Mouse (Mus musculus) midbrain, postnatal 0 days (tissue): Measurements from ENCODE around the gene Manf. TPM values are rescaled to one million over a fixed set of nuclear protein-coding genes. Genes with fewer than 3 reads are reported as not detected.

Source experiments
- ATAC-seq: fragments of 200-750 bp; cut with Nextera tagmentation; 2 replicates; pipeline ENCODE4 v1.8.0; 2017; ENCODE audit warnings: moderate number of reproducible peaks, mild to moderate bottlenecking, moderate TSS enrichment, moderate library complexity; ENCODE audit not compliant: low FRiP score
- DNase-seq: peaks from one replicate; pipeline ENCODE4 v3.0.0-alpha.2; 2015; ENCODE audit warnings: low spot score
- H3K27ac ChIP-seq: fragments of 300-500 bp; sonication (generic); 2 replicates; pipeline ENCODE4 v1.5.1; 2014; ENCODE audit warnings: low read depth, mild to moderate bottlenecking, low read length, mixed read lengths
- H3K27me3 ChIP-seq: fragments of 300-500 bp; sonication (generic); 2 replicates; pipeline ENCODE4 v1.6.1; 2014; ENCODE audit warnings: low read length, control low read depth, mixed read lengths; ENCODE audit not compliant: insufficient read depth
- H3K36me3 ChIP-seq: fragments of 300-500 bp; sonication (generic); 2 replicates; pipeline ENCODE4 v1.6.1; 2014; ENCODE audit warnings: low read length, control low read depth, mixed read lengths; ENCODE audit not compliant: insufficient read depth
- H3K4me1 ChIP-seq: fragments of 300-500 bp; sonication (generic); 2 replicates; pipeline ENCODE4 v1.6.1; 2014; ENCODE audit warnings: mild to moderate bottlenecking, control low read depth, antibody characterized with exemption, low read length, mixed read lengths; ENCODE audit not compliant: insufficient read depth
- H3K4me2 ChIP-seq: fragments of 300-500 bp; sonication (generic); 2 replicates; pipeline ENCODE4 v1.6.1; 2014; ENCODE audit warnings: low read depth, mild to moderate bottlenecking, low read length, mixed read lengths; ENCODE audit not compliant: poor library complexity, severe bottlenecking
- H3K4me3 ChIP-seq: fragments of 300-500 bp; sonication (generic); 2 replicates; pipeline ENCODE4 v1.5.1; 2014; ENCODE audit warnings: low read depth, mild to moderate bottlenecking, low read length, moderate library complexity
- H3K9ac ChIP-seq: fragments of 300-500 bp; sonication (generic); replicated peaks from 2 replicates; pipeline ENCODE4 v1.6.1; 2014; ENCODE audit warnings: mild to moderate bottlenecking, low read length, moderate library complexity, mixed read lengths; ENCODE audit not compliant: poor library complexity, severe bottlenecking
- H3K9me3 ChIP-seq: fragments of 300-500 bp; sonication (generic); 2 replicates; pipeline ENCODE4 v1.6.1; 2016; ENCODE audit warnings: low read length, control low read depth
- CTCF ChIP-seq: IDR thresholded peaks from 2 replicates; pipeline ENCODE4 v1.5.1; 2016; ENCODE audit warnings: antibody characterized with exemption, mild to moderate bottlenecking
- WGBS: fragments of 180-500 bp; shearing (Covaris S2); extraction: QIAGEN DNeasy Blood & Tissue Kit; methylation state at CpG from one replicate; pipeline ENCODE4 v1.1.7; 2014; 5-methylcytosine and 5-hydroxymethylcytosine counted together
- polyA plus RNA-seq: library from polyadenylated mRNA; unstranded; fragments of >200 nt; fragmentation: Nextera tagmentation; extraction: Ambion mirVana; gene quantifications from 2 replicates; pipeline ENCODE4 v1.2.1, GENCODE M21; 2015
- total RNA-seq: library from RNA; depleted of rRNA; stranded (reverse); fragments of >200 nt; gene quantifications from 2 replicates; pipeline ENCODE4 v1.2.3, GENCODE M21; 2014

Manf gene
- total and polyA plus RNA-seq, 2 experiments from 2014 or later, result 54.6 to 115 TPM

DNA sequence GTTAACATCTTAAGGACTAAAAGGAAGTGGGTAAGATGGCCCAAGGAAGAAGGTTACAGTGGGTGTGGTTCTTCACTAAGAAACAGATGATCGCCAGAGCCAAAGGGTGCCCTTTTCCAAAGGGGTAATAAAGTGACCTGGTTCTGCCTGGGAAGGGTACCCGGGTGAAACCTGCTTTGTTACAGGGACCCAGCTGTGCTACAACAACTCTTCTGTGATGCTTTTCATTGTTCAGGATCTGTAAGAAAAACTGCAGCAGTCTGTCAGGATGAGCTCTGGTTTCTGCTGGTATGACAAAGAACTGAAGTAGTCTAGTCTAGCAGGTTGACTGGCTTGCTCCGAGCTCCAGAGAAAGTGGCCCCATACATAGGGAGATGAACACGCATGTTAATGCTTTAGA lies 9.6 kb downstream of the Manf start:
- Histone ChIP-seq H3K9me3 (no peaks in the 10 kb centered on the region), H3K27ac (no peak overlapping the region), H3K9ac (no peak overlapping the region), H3K4me2 (no peak overlapping the region), H3K27me3 (no peaks in the 10 kb centered on the region), H3K36me3 (peaks cover 44% of the 10 kb centered on the region), H3K4me1 (peaks cover 17% of the 10 kb centered on the region), H3K4me3 (no peak overlapping the region)
- no peak for TF ChIP-seq CTCF
- ATAC-seq (no peak), DNase-seq (no peak)
- WGBS, result 68% methylated on average over 4 of the region's 4 CpGs

DNA sequence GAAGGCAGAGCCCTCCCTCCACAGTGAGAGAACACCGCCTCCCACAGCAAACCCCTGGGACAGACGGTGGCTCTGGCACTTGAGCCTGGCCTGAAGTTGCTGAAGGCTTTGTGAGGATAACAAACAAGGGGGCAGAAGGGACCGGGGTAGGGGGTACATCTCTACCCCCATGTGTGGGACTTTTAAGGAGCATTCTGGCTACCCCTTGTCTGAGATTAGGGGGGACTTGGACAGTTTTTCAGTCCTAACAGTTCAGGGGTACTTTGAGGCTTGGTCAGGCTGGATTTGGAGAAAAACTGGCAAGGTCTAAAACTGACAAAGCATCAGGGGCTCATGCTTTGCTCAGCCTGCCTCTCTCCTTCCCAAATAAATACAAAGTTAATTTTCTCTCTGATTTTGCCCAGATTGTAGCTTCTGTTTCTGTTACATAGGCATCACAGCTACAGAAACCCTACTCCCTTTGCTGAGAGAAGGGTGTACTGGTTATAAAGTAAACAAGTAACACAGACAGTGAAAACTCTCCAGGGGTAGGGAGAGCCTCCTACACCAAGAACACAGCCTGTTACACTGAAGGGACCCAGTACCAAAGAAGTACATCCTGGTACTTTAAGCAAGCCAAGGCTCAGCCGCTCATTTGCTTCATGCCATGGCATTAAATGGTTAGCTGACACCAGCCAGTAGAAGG lies 10.6 kb downstream of the Manf start:
- 60% methylated on average over 4 of the region's 4 CpGs for WGBS
- Histone ChIP-seq H3K9me3 (no peaks in the 10 kb centered on the region), H3K27ac (no peak overlapping the region), H3K36me3 (peaks cover 51% of the 10 kb centered on the region), H3K27me3 (no peaks in the 10 kb centered on the region), H3K4me3 (no peak overlapping the region), H3K4me2 (no peak overlapping the region), H3K9ac (no peak overlapping the region), H3K4me1 (peaks cover 17% of the 10 kb centered on the region)
- ATAC-seq (no peak), DNase-seq (no peak)
- TF ChIP-seq CTCF, result no peak

DNA sequence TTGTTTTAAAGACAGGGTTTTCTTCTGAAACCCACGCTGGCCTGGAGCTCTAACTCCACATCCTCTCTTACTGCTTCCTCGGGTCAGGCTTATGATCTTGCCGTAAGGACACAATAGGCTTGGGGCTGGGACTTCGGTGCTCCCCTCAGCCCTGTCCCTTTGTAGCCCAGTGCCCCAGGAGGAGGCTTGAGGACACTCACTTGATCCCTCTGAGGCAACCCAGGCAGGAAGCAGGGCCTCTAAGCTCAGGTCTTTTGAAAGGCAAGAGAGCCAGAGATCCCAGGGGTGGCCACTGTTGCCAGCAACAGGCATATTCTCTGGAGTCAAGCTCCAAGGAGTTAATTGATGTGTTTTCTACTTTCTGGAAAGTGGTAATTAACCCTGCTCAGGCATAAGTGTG lies 12.3 kb downstream of the Manf start:
- Histone ChIP-seq H3K27me3 (no peaks in the 10 kb centered on the region), H3K36me3 (peaks cover 58% of the 10 kb centered on the region), H3K4me1 (peaks cover 8% of the 10 kb centered on the region), H3K4me3 (no peak overlapping the region), H3K9ac (no peak overlapping the region), H3K9me3 (no peaks in the 10 kb centered on the region), H3K4me2 (no peak overlapping the region), H3K27ac (no peak overlapping the region)
- 45% methylated on average over 4 of the region's 4 CpGs for WGBS
- ATAC-seq (no peak), DNase-seq (no peak)
- no peak for TF ChIP-seq CTCF

DNA sequence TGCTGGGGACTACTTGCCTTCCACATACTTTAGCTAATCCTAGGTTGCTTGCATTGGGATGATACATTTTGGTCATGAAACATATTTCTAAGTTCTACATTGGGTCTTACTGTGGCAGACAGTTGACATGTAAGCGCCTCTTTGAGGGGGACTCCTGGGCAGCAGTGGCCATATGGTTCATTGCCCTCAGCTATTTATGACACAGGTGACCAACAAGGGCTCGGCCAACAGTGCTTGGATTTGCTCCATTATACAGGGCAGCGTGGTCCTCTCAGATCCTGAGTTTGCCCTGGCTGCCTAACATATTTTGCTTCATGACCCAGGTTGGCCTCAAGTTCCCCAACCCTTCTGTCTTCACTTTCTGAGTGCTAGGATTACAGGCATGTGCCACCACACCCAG lies 15.1 kb downstream of the Manf start:
- Histone ChIP-seq H3K27ac (no peak overlapping the region), H3K36me3 (peaks cover 49% of the 10 kb centered on the region), H3K4me3 (no peak overlapping the region), H3K4me2 (no peak overlapping the region), H3K4me1 (no peaks in the 10 kb centered on the region), H3K9me3 (no peaks in the 10 kb centered on the region), H3K27me3 (no peaks in the 10 kb centered on the region), H3K9ac (no peak overlapping the region)
- no peak for ATAC-seq
- 90% methylated on average over 3 of the region's 3 CpGs for WGBS
- no peak for DNase-seq
- no peak for TF ChIP-seq CTCF

DNA sequence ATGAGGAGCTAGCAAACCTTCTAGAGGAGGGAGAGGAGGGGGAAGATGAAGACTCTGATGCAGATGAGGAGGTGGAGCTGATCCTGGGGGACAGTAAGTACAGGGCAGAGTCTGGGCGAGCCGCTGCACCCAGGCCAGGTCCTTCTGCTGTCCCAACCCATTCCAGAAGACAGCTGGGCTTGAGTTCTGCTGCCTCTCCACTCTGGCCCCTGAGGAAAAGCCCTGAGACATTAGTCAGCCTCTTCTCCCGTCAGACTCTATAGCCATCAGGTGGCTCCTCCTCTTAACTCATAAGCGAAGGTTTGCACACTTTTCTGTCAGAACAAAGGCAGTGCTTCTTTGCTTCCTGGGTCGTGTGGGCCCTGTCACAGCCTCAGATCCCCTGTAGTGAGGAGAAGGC lies 17.6 kb downstream of the Manf start:
- no peaks in the 10 kb centered on the region for H3K4me1 ChIP-seq
- 78% methylated on average over 5 of the region's 5 CpGs for WGBS
- H3K27me3 ChIP-seq, result no peaks in the 10 kb centered on the region
- no peak for DNase-seq
- no peak overlapping the region for H3K9ac ChIP-seq
- TF ChIP-seq CTCF, result no peak
- H3K9me3 ChIP-seq, result no peaks in the 10 kb centered on the region
- ATAC-seq, result no peak
- H3K27ac ChIP-seq, result no peak overlapping the region
- no peak overlapping the region for H3K4me3 ChIP-seq
- peaks cover 41% of the 10 kb centered on the region for H3K36me3 ChIP-seq
- no peak overlapping the region for H3K4me2 ChIP-seq

DNA sequence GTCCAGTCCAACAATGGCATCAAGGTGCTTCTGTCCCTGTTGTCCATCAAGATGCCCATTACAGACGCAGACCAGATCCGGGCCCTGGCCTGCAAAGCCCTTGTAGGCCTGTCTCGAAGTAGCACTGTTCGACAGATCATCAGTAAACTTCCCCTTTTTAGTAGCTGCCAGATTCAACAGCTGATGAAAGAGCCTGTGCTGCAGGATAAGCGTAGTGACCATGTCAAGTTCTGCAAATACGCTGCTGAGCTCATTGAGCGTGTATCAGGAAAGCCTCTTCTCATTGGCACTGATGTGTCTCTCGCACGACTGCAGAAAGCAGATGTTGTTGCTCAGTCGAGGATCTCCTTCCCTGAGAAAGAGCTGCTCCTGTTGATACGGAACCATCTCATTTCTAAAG lies 33.7 kb downstream of the Manf start:
- no peak for DNase-seq

More for the DNA sequence above, 33.7 kb downstream of the Manf start:
- Histone ChIP-seq H3K4me2 (no peak overlapping the region), H3K4me3 (no peak overlapping the region), H3K4me1 (no peaks in the 10 kb centered on the region), H3K27ac (no peak overlapping the region), H3K9ac (no peak overlapping the region), H3K36me3 (peaks cover 53% of the 10 kb centered on the region), H3K27me3 (no peaks in the 10 kb centered on the region), H3K9me3 (no peaks in the 10 kb centered on the region)
- TF ChIP-seq CTCF, result no peak
- no peak for ATAC-seq
- 96% methylated on average over 11 of the region's 11 CpGs for WGBS
